Mouse (Mus musculus) monocyte, adult 5-6 weeks (primary cell): ENCODE measurements around the gene Orai3. TPM values are rescaled to one million over a fixed set of nuclear protein-coding genes. Genes with fewer than 3 reads are reported as not detected.

Source experiments
- ATAC-seq: fragments of 153-309, 156-312 bp; replicated peaks from 2 replicates; pipeline ENCODE4 v1.8.0; 2017; ENCODE audit warnings: mild to moderate bottlenecking; ENCODE audit not compliant: low TSS enrichment, insufficient number of reproducible peaks, severe bottlenecking, poor library complexity, low FRiP score
- total RNA-seq: library from RNA; stranded (forward); fragments of 200-1000, 200-491, 200-594 nt; gene quantifications from 3 replicates; pipeline ENCODE4 v1.2.3, GENCODE M21; 2017

Gene Orai3
- total RNA-seq, 1 experiment from 2014 or later: 31.9 TPM

DNA sequence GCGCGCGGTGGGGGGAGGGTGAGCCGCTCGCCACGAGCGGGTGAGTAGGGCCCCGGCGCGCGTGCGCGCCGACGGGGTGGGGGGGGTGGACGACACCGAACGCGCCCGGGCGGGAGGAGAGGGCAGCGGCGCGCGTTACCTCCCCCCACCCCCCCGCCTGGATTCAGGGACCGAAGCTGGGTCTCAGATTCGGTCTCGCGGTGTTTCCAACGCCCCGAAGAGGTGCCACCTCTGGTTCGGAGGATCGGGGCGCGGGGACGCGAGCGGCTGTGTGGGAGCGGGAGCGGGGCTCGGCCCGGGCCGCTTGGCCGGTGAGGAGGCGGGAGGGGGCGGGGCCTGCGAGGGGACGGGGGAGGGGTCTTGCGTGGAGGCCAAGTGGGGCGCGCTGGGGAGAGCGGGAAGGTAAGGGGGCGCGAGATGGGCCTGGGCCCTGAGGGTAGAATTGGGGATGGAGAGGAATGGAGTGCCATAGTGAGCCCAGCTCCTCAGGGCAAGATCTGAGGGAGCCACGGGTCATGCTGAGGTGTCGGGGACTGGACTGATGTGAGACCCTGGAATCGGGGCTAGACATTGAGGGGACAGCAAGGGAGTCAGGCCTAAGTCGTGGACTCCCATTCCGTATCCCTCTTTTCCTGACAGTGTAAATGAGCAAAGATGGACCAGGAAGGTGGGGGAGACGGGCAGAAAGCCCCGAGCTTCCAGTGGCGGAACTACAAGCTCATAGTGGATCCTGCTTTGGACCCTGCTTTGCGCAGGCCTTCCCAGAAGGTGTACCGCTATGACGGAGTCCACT is 8.1 kb downstream of the Orai3 start:
- ATAC-seq: no peak

- no peak for ATAC-seq
These were observed 8.7 kb downstream of the Orai3 start for GRCm38 (mm10) chr7:127778350-127778749.

DNA sequence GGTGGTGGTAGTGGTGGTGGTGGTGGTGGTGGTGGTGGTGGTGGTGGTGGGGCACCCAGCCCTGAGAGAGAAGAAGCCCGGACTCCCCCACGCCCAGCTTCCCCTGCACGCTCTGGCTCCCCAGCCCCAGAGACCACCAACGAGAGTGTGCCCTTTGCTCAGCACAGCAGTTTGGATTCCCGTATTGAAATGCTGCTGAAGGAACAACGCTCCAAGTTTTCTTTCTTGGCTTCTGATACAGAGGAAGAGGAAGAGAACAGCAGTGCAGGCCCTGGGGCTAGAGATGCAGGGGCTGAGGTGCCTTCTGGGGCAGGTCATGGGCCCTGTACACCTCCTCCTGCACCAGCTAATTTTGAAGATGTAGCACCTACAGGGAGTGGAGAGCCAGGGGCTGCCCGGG is 15.7 kb downstream of the Orai3 start, which contains the start of gene Gm49388:
TSS of gene Gm49388 (plus strand) at position 301 of the 400 bp plus-strand sequence.
- ATAC-seq: no peak

DNA sequence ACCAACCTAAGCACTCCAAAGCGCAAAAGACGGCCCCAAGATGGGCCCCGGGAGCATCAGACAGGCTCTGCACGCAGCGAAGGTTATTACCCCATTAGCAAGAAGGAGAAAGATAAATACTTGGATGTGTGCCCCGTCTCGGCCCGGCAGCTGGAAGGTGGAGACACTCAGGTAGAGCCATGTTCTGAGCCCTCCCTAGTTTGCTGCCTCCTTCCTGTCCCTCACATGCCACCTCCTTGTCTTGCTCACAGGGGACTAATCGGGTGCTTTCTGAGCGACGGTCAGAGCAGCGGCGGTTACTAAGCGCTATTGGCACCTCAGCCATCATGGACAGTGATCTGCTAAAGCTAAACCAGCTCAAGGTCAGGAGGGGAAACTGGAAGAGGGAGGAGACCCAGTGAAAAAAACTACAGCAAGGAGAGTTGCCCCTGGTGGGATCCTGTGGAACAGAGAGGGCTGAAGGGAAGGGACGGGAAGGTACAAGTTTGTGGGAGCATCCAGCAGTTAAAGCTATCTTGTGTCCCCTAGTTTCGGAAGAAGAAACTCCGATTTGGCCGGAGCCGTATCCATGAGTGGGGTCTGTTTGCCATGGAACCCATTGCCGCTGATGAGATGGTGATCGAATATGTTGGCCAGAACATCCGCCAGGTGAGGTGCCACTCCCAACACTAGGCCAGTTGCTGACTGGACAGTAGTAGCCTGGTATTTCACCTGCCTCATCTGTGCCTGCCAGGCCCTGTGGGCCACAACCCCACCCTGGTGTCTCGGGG is 27.6 kb downstream of the Orai3 start:
- no peak for ATAC-seq

GRCm38 (mm10) chr7:127798591-127798990 is 29.0 kb downstream of the Orai3 start:
- no peak for ATAC-seq

- no peak for ATAC-seq
These were observed 29.6 kb downstream of the Orai3 start for GRCm38 (mm10) chr7:127799211-127799610.

DNA sequence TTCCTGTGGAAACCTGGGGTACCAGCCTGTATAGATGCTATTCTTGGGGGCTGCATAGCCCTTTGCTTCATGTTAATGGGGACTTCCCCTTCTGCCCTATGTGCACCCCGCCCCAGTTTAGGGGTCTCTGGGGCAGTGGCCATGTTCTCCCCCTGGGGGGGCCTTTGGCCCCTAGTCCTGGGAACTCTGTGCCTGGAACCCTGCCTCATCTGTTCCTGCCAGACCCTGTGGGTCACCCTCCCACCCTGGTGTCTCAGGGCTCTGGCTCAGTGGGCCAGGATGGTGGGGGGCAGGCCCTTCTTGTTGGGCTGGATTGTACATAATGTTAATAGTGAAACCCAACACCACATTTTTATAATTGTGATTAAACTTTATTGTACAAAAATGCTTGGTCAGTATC is 30.1 kb downstream of the Orai3 start:
- ATAC-seq: no peak

DNA sequence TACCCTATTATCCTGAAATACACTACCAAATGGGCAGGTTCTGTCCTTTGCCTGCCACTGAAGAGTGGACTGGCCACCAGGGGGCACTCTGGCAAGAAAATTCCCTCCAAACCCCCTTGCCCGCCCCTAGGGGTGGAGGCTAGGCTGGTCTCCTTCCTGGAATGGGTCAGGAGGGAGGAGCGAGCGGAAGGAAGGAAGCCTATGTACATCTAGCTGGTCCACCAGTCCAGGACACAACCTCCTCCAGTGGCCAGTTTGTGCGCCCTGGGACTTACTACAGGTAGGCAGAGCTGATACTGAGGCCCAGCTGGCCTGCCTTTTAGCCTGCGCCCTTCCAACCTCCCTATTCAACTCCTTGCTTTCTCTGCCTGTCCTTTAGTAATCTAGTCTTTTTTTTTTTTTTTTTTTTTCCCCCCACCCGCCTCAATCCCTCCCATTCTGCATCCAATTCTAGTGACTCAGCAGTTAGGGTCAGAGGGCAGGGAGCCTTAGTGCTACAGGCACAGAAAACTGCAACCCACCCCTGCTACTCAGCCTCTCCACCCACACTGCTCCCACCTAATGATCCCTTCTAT is 30.9 kb downstream of the Orai3 start, which contains the start of gene Hsd3b7:
TSS of gene Hsd3b7 (plus strand) at position 170 of the 575 bp plus-strand sequence.
- ATAC-seq: peak; percentile 75

DNA sequence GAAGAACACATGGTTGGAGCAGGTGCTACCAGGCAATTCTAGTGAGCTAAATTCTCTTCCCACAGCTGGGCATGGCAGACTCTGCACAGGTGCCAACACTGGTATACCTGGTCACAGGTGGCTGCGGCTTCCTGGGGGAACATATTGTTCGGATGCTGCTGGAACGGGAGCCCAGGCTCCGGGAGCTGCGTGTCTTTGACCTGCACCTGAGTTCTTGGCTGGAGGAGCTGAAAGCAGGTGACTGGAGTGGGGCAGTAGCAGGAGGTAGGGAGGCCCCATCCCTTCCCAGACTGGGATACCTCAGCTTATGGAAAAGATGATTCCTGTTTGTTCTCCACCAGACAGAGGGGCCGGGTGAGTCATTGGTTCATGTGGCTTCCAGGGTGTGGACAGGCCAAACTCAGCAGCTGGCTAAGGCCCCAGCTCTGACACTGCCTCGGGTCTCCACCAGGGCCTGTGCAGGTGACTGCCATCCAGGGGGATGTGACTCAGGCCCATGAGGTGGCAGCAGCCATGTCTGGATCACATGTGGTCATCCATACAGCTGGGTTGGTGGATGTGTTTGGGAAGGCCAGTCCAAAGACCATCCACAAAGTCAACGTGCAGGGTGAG is 31.5 kb downstream of the Orai3 start:
- no peak for ATAC-seq

- ATAC-seq: no peak
These were observed 32.7 kb downstream of the Orai3 start for GRCm38 (mm10) chr7:127802313-127802712.

GRCm38 (mm10) chr7:127808821-127809220 is 39.2 kb downstream of the Orai3 start:
- ATAC-seq: no peak

DNA sequence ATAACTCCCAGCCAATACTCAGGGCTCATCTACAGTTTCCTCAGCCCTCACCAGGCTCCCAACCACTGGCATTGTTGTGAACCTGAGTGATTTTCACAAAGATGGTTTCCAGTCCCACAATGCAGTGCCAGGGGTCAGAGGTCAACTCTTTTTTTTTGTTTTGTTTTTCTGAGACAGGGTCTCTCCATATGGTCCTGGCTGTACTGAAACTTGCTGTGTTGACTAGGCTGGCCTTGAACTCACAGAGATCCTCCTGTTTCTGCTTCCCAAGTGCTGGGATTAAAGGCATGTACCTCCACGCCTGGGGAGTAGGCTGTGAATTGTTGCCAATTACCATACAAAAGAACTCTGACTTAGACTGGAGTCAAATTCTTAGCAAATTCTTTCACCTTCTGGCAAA is 40.2 kb downstream of the Orai3 start:
- ATAC-seq: no peak

DNA sequence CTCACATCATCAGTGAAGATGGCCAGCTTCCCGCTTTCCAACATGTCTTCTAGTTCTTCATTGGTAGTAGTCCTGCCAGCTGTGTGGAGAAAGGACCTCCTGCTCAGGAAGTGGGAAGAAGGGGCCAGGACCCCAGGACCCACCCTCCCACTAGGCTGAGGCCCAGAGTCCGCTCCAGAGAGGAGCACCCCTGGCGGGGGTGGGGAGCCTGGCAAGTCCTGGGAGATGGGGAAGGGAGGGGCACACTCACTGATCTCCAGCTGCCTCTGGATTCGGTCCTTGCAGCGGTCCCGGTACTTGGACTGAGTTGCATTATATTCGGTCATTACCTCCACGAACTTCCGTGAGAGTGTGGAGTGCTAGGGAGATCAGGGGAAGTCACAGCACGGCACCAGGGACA is 41.0 kb downstream of the Orai3 start:
- no peak for ATAC-seq

DNA sequence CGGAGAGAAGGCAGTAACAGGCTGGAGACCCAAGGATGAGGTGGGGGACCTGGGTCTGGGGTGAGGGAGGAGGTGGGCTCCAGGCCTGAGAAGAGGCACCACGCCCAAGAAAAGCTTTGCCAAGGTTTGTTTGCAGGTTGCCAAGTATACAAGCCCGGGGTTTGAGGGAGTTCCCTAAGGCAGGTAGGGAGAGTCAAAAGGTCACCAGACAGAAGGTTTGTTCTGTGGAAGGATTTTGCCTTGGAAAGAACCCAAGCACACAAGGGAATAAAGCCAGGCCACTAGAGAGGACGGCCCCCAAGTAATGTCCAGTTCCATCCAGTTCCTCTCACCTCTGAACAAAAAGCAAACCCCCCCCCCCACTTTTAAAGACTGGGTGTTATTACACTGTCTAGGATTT is 41.6 kb downstream of the Orai3 start:
- ATAC-seq: no peak

- ATAC-seq: no peak
These were observed 42.7 kb downstream of the Orai3 start for GRCm38 (mm10) chr7:127812292-127812691.

DNA sequence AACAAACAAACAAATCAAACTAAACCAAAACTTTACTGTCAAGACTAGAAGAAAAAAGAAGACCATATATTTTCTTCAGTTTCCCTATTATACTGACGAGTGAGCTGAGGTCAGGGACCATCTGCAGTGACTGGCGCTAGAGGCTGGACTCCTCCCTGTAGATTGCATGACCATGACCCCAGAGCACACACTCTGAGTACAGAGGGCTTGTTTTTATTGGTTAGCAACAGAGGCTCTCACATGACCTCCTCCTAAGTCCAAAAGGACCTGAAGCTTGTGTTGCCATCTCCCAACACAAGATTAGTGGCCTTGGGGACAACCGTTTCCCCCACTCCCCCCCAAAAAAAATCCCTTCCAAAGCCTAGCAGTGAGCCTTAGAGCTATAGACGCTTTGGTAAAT is 44.2 kb downstream of the Orai3 start:
- ATAC-seq: no peak

- no peak for ATAC-seq
These were observed 44.8 kb downstream of the Orai3 start for GRCm38 (mm10) chr7:127814241-127814921.

- ATAC-seq: no peak
These were observed 45.6 kb downstream of the Orai3 start for GRCm38 (mm10) chr7:127815116-127815665.
